Mouse (Mus musculus) adrenal gland, postnatal 36 days (tissue): Measurements from ENCODE around the gene Scgb3a1. TPM values are rescaled to one million over a fixed set of nuclear protein-coding genes. Genes with fewer than 3 reads are reported as not detected.

Experiments
- total RNA-seq, 2 experiments: library from RNA; stranded (reverse); gene quantifications; 2 replicates each; pipeline ENCODE4 v1.2.3; 2021

Gene Scgb3a1
- total RNA-seq, 2 experiments from 2014 or later: not detected

Other genes starting within 250 kb of the Scgb3a1 start
- gene Olfr1389, start 240.5 kb upstream of the Scgb3a1 start, total RNA-seq: not detected
- under 1 TPM in 1 of 2 experiments, not detected in 1; 0.13 TPM for gene Olfr1388, start 227.0 kb upstream of the Scgb3a1 start, total RNA-seq
- not detected for gene Olfr1387, start 208.3 kb upstream of the Scgb3a1 start, total RNA-seq
- gene Olfr1386, start 198.6 kb upstream of the Scgb3a1 start, total RNA-seq: not detected
- gene Olfr1385, start 174.5 kb upstream of the Scgb3a1 start, total RNA-seq: not detected
- gene Olfr1384, start 156.9 kb upstream of the Scgb3a1 start, total RNA-seq: under 1 TPM in 1 of 2 experiments, not detected in 1; 0.60 TPM
- under 1 TPM in 1 of 2 experiments, not detected in 1; 0.76 TPM for gene Olfr1383, start 144.0 kb upstream of the Scgb3a1 start, total RNA-seq
- gene Olfr1382, start 135.4 kb upstream of the Scgb3a1 start, total RNA-seq: not detected
- gene Olfr1381, start 120.2 kb upstream of the Scgb3a1 start, total RNA-seq: not detected
- not detected for gene Olfr1380, start 106.7 kb upstream of the Scgb3a1 start, total RNA-seq
- gene Flt4, start 54.3 kb upstream of the Scgb3a1 start, total RNA-seq: 10 to 100 TPM; 15.6 to 19.2 TPM
- gene Cnot6, start 49.1 kb downstream of the Scgb3a1 start, total RNA-seq: 10 to 100 TPM; 49.4 to 51.0 TPM
- 10 to 100 TPM in 1 of 2 experiments, 1 to 10 TPM in 1; 5.7 to 12.0 TPM for gene Gfpt2, start 130.6 kb downstream of the Scgb3a1 start, total RNA-seq
- 10 to 100 TPM; 56.3 to 67.4 TPM for gene Mapk9, start 183.1 kb downstream of the Scgb3a1 start, total RNA-seq
- under 1 TPM; 0.70 to 0.72 TPM for gene Rasgef1c, start 238.2 kb downstream of the Scgb3a1 start, total RNA-seq